Mouse (Mus musculus): ENCODE data around the gene Wipf1. TPM values are rescaled to one million over a fixed set of nuclear protein-coding genes. Genes with fewer than 3 reads are reported as not detected.
"Not testable (repeated sequence)": the region's sequence is repeated elsewhere in the genome, so short reads cannot be mapped to it uniquely, and the experiment has no call there.

The Wipf1 gene
- polyA plus RNA-seq, 1 experiment from 2014 or later: 2.9 TPM

- no peak overlapping the region for H3K9ac ChIP-seq
- H3K4me1 ChIP-seq (replicated peaks): 0 out of 2 replicates have a peak, but pooled peaks cover 2% of the 10 kb centered on the region
- H3K9me3 ChIP-seq: no peaks in the 10 kb centered on the region
- ATAC-seq (ENCODE audit: low FRiP score, low read depth): no peak
- WGBS: 82% methylated on average over 5 of the region's 5 CpGs
- H3K4me2 ChIP-seq: no peak overlapping the region
- H3K36me3 ChIP-seq: no peaks in the 10 kb centered on the region
- H3K27ac ChIP-seq (replicated peaks): no peak overlapping the region
- H3K27me3 ChIP-seq: no peaks in the 10 kb centered on the region
- no peak overlapping the region for H3K4me3 ChIP-seq
These were observed 10.6 kb downstream of the Wipf1 start for GRCm38 (mm10) chr2:73518966-73519365.

GRCm38 (mm10) chr2:73518311-73518710, 11.2 kb downstream of the Wipf1 start:
- Histone ChIP-seq H3K9ac (no peak overlapping the region), H3K9me3 (no peaks in the 10 kb centered on the region), H3K36me3 (no peaks in the 10 kb centered on the region), H3K27ac (replicated peaks) (no peak overlapping the region), H3K27me3 (no peaks in the 10 kb centered on the region), H3K4me1 (replicated peaks) (0 out of 2 replicates have a peak, but pooled peaks cover 2% of the 10 kb centered on the region), H3K4me3 (no peak overlapping the region), H3K4me2 (no peak overlapping the region)
- 84% methylated on average over 2 of the region's 2 CpGs for WGBS
- ATAC-seq (ENCODE audit: low FRiP score, low read depth): no peak

DNA sequence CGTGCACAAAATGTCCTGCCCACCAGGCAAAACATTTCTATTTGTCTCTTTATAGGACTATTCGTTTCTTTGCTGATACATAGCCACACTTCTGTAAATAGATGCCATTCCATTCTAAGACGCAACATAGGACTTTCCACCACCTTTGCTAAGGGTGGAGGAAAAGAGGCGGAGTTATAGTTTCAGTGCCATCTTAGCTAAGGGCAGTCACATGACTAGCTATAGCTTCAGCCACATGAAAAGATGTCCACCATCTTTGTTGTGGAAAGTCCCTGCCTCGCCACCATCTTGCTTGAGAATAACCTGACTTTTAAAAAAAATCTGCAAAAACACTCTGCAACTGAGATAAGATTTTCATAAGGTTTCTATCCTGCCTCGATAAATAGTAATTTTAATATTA, 15.4 kb downstream of the Wipf1 start:
- H3K4me3 ChIP-seq: no peak overlapping the region
- no peak overlapping the region for H3K27ac ChIP-seq (replicated peaks)
- no peaks in the 10 kb centered on the region for H3K36me3 ChIP-seq
- no peaks in the 10 kb centered on the region for H3K27me3 ChIP-seq
- ATAC-seq (ENCODE audit: low FRiP score, low read depth): no peak
- no peak overlapping the region for H3K4me2 ChIP-seq
- 95% methylated on average over 6 of the region's 6 CpGs for WGBS
- H3K9ac ChIP-seq: no peak overlapping the region
- H3K4me1 ChIP-seq (replicated peaks): no peaks in the 10 kb centered on the region
- H3K9me3 ChIP-seq: no peaks in the 10 kb centered on the region

GRCm38 (mm10) chr2:73513204-73513749, 16.3 kb downstream of the Wipf1 start:
- H3K36me3 ChIP-seq: no peaks in the 10 kb centered on the region
- ATAC-seq (ENCODE audit: low FRiP score, low read depth): no peak
- H3K4me2 ChIP-seq: no peak overlapping the region
- no peaks in the 10 kb centered on the region for H3K4me1 ChIP-seq (replicated peaks)
- no peak overlapping the region for H3K4me3 ChIP-seq
- no peak overlapping the region for H3K27ac ChIP-seq (replicated peaks)
- H3K9ac ChIP-seq: no peak overlapping the region
- 90% methylated on average over 2 of the region's 2 CpGs for WGBS
- no peaks in the 10 kb centered on the region for H3K27me3 ChIP-seq
- H3K9me3 ChIP-seq: no peaks in the 10 kb centered on the region

DNA sequence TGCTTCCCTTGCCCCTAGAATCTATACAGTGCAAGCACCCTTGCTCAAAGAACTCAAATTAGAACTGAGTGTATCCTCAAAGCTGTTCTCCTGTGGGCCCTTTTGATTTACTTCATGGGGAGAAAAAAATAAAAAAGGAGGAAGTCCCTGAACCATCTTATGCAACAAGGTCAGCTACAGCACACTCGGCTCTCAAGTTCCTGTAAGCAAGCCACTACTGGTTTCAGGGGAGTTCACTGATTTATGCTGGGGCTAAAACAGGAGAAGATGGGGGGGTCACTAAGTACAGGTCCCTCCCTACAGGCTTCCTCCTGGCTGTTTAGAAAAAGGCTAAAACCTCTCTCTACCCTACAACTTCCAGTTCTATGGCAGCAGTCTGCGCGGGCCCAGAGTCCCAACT, 17.5 kb downstream of the Wipf1 start:
- H3K9me3 ChIP-seq: no peaks in the 10 kb centered on the region
- ATAC-seq (ENCODE audit: low FRiP score, low read depth): no peak

GRCm38 (mm10) chr2:73510731-73511360, 18.7 kb downstream of the Wipf1 start:
- 86% methylated on average over 7 of the region's 7 CpGs for WGBS

More for the DNA sequence above, 17.5 kb downstream of the Wipf1 start:
- Histone ChIP-seq H3K9ac (no peak overlapping the region), H3K27me3 (no peaks in the 10 kb centered on the region), H3K4me3 (no peak overlapping the region), H3K36me3 (no peaks in the 10 kb centered on the region), H3K4me2 (no peak overlapping the region), H3K4me1 (replicated peaks) (no peaks in the 10 kb centered on the region), H3K27ac (replicated peaks) (no peak overlapping the region)
- 90% methylated on average over 3 of the region's 3 CpGs for WGBS

GRCm38 (mm10) chr2:73510025-73510288, 19.6 kb downstream of the Wipf1 start:
- WGBS: 93% methylated on average over 3 of the region's 3 CpGs
- no peak for ATAC-seq (ENCODE audit: low FRiP score, low read depth)
- no peak overlapping the region for H3K27ac ChIP-seq (replicated peaks)
- H3K27me3 ChIP-seq: no peaks in the 10 kb centered on the region
- H3K4me3 ChIP-seq: no peak overlapping the region
- no peak overlapping the region for H3K9ac ChIP-seq
- no peaks in the 10 kb centered on the region for H3K9me3 ChIP-seq
- H3K4me1 ChIP-seq (replicated peaks): no peaks in the 10 kb centered on the region
- no peaks in the 10 kb centered on the region for H3K36me3 ChIP-seq
- H3K4me2 ChIP-seq: no peak overlapping the region

More at GRCm38 (mm10) chr2:73510731-73511360, 18.7 kb downstream of the Wipf1 start:
- H3K36me3 ChIP-seq: no peaks in the 10 kb centered on the region
- no peaks in the 10 kb centered on the region for H3K9me3 ChIP-seq
- ATAC-seq (ENCODE audit: low FRiP score, low read depth): no peak
- H3K4me2 ChIP-seq: no peak overlapping the region
- H3K27ac ChIP-seq (replicated peaks): no peak overlapping the region
- H3K4me1 ChIP-seq (replicated peaks): no peaks in the 10 kb centered on the region
- H3K4me3 ChIP-seq: no peak overlapping the region
- no peak overlapping the region for H3K9ac ChIP-seq
- no peaks in the 10 kb centered on the region for H3K27me3 ChIP-seq

GRCm38 (mm10) chr2:73509248-73510024, 20.1 kb downstream of the Wipf1 start:
- no peak for ATAC-seq (ENCODE audit: low FRiP score, low read depth)

DNA sequence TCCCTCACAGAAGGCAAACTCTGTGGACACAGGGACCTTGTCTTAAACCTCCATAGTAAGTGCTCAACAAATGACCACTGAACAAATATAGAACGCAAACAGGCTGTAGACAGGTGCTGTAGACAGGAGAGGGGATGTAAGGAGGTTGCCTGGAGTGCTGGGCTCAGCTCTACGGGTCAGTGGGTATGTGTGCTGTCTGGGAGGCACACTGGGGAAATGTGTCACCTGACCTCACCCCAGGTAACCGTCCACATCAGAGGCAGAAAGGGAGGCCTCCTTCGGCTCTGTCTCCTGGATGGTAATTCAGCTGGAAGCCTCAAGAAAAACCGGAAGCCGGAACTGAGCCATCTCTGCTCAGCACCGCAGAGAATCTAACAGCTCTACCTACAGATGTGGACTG, 21.6 kb downstream of the Wipf1 start:
- H3K9ac ChIP-seq: no peak overlapping the region
- H3K36me3 ChIP-seq: no peaks in the 10 kb centered on the region
- H3K27me3 ChIP-seq: no peaks in the 10 kb centered on the region
- no peak overlapping the region for H3K4me3 ChIP-seq
- no peak overlapping the region for H3K27ac ChIP-seq (replicated peaks)
- no peak overlapping the region for H3K4me2 ChIP-seq
- no peaks in the 10 kb centered on the region for H3K4me1 ChIP-seq (replicated peaks)
- no peak for ATAC-seq (ENCODE audit: low FRiP score, low read depth)
- no peaks in the 10 kb centered on the region for H3K9me3 ChIP-seq
- 78% methylated on average over 7 of the region's 7 CpGs for WGBS

More at GRCm38 (mm10) chr2:73509248-73510024, 20.1 kb downstream of the Wipf1 start:
- Histone ChIP-seq H3K4me1 (replicated peaks) (no peaks in the 10 kb centered on the region), H3K4me2 (no peak overlapping the region), H3K4me3 (no peak overlapping the region), H3K27ac (replicated peaks) (no peak overlapping the region), H3K9ac (no peak overlapping the region), H3K9me3 (no peaks in the 10 kb centered on the region), H3K36me3 (no peaks in the 10 kb centered on the region), H3K27me3 (no peaks in the 10 kb centered on the region)
- WGBS: 81% methylated on average over 15 of the region's 15 CpGs

GRCm38 (mm10) chr2:73506337-73506736, 23.2 kb downstream of the Wipf1 start:
- H3K4me2 ChIP-seq; H3K36me3 ChIP-seq; H3K27ac ChIP-seq (replicated peaks); H3K9me3 ChIP-seq; ATAC-seq (ENCODE audit: low FRiP score, low read depth); H3K9ac ChIP-seq; H3K4me3 ChIP-seq; H3K27me3 ChIP-seq; H3K4me1 ChIP-seq (replicated peaks): not testable (repeated sequence)
- WGBS: 97% methylated on average over 4 of the region's 4 CpGs

DNA sequence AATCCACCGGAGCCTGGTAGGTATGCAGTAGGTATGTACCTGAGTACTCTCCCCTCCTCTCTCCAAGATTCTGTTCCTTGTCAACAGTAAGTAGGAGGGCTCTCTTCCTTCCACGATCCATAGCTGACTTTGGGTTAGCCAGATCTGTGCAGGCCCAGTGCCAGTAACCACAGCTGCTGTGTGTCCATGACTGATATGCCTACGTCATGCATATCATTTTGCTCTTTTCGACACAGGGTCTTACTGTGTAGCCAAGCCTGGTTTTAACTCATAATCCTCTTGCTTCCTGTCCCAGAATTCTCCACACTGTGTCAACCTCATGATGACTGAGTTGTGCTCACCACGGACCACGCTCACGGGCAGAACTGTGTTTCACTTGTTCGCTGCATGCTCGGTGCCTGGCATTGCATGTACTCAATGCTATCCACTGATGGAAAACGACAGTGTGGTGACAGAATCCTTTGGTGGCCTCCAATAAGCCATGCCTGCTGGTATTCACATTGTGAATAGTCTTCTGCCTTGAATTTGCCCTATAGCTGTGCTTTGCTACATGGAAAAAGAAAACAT, 26.6 kb downstream of the Wipf1 start:
- no peak for ATAC-seq (ENCODE audit: low FRiP score, low read depth)
- H3K27me3 ChIP-seq: no peaks in the 10 kb centered on the region
- H3K27ac ChIP-seq (replicated peaks): no peak overlapping the region
- no peak overlapping the region for H3K4me2 ChIP-seq
- no peak overlapping the region for H3K4me3 ChIP-seq
- no peaks in the 10 kb centered on the region for H3K36me3 ChIP-seq
- no peaks in the 10 kb centered on the region for H3K4me1 ChIP-seq (replicated peaks)
- WGBS: 88% methylated on average over 10 of the region's 10 CpGs
- H3K9me3 ChIP-seq: no peaks in the 10 kb centered on the region
- H3K9ac ChIP-seq: no peak overlapping the region

- Histone ChIP-seq H3K9ac (no peak overlapping the region), H3K4me2 (no peak overlapping the region), H3K27me3 (no peaks in the 10 kb centered on the region), H3K36me3 (no peaks in the 10 kb centered on the region), H3K27ac (replicated peaks) (no peak overlapping the region), H3K9me3 (no peaks in the 10 kb centered on the region), H3K4me1 (replicated peaks) (no peaks in the 10 kb centered on the region), H3K4me3 (no peak overlapping the region)
- no peak for ATAC-seq (ENCODE audit: low FRiP score, low read depth)
- WGBS: 76% methylated on average over 13 of the region's 13 CpGs
These were observed 28.7 kb downstream of the Wipf1 start for GRCm38 (mm10) chr2:73500864-73501263.
